Mouse (Mus musculus) natural killer cell, adult 2 months (primary cell): ENCODE measurements around the gene Gm1043.

Source experiments
- DNase-seq, 2 experiments: peaks; one replicate each; pipeline ENCODE4 v3.0.0; 2022; ENCODE audit warnings: low spot score in 2 of 2

Gm1043 gene

GRCm38 (mm10) chr5:37109280-37109849, 24.2 kb downstream of the Gm1043 start:
- peak; percentile 78 to 86 for DNase-seq

GRCm38 (mm10) chr5:37112389-37112788, 27.2 kb downstream of the Gm1043 start:
- no peak for DNase-seq

GRCm38 (mm10) chr5:37117126-37117525, 32.0 kb downstream of the Gm1043 start:
- no peak for DNase-seq

- peak in 1 of 2 experiments; percentile 28 for DNase-seq
Measured at GRCm38 (mm10) chr5:37118242-37118641, 33.1 kb downstream of the Gm1043 start.

GRCm38 (mm10) chr5:37121186-37121680, 36.1 kb downstream of the Gm1043 start:
- DNase-seq, result no peak

GRCm38 (mm10) chr5:37131841-37132240, 46.7 kb downstream of the Gm1043 start:
- DNase-seq, result no peak

GRCm38 (mm10) chr5:37141745-37142144, 56.6 kb downstream of the Gm1043 start:
- DNase-seq, result no peak

- peak; percentile 23 to 43 for DNase-seq
Measured at GRCm38 (mm10) chr5:37147536-37147935, 62.4 kb downstream of the Gm1043 start.

- DNase-seq, result no peak
Measured at GRCm38 (mm10) chr5:37150650-37151049, 65.5 kb downstream of the Gm1043 start.

- DNase-seq, result no peak
Measured at GRCm38 (mm10) chr5:37154472-37154871, 69.3 kb downstream of the Gm1043 start.

GRCm38 (mm10) chr5:37158408-37158807, 73.2 kb downstream of the Gm1043 start:
- no peak for DNase-seq

- DNase-seq, result peak in 1 of 2 experiments; percentile 40
Measured at GRCm38 (mm10) chr5:37162871-37163781, 78.0 kb downstream of the Gm1043 start.

GRCm38 (mm10) chr5:37176466-37176865, 91.3 kb downstream of the Gm1043 start:
- DNase-seq, result no peak

GRCm38 (mm10) chr5:37177061-37177460, 91.9 kb downstream of the Gm1043 start:
- no peak for DNase-seq

GRCm38 (mm10) chr5:37178811-37179210, 93.6 kb downstream of the Gm1043 start:
- no peak for DNase-seq

- DNase-seq, result no peak
Measured at GRCm38 (mm10) chr5:37179872-37180271, 94.7 kb downstream of the Gm1043 start.

GRCm38 (mm10) chr5:37180624-37181023, 95.5 kb downstream of the Gm1043 start:
- no peak for DNase-seq

GRCm38 (mm10) chr5:37184605-37185004, 99.4 kb downstream of the Gm1043 start:
- no peak for DNase-seq

- no peak for DNase-seq
Measured at GRCm38 (mm10) chr5:37190378-37190777, 105.2 kb downstream of the Gm1043 start.

GRCm38 (mm10) chr5:37196196-37196595, 111.0 kb downstream of the Gm1043 start:
- DNase-seq, result no peak

- peak; percentile 6 to 26 for DNase-seq
Measured at GRCm38 (mm10) chr5:37196666-37197250, 111.6 kb downstream of the Gm1043 start.

- no peak for DNase-seq
Measured at GRCm38 (mm10) chr5:37197423-37197822, 112.3 kb downstream of the Gm1043 start.
